Mouse (Mus musculus) adrenal gland, adult (tissue): ENCODE data around the gene Sh3bp4.

ENCODE experiments used
- DNase-seq, 2 experiments: peaks; one replicate each; pipeline ENCODE4 v3.0.0; 2022 to 2023; ENCODE audit warnings: low spot score in 1 of 2; ENCODE audit not compliant: inconsistent age in 2 of 2

Sh3bp4 gene

GRCm38 (mm10) chr1:89092442-89092991 lies 22.3 kb downstream of the Sh3bp4 start:
- peak; percentile 49 to 71 for DNase-seq

GRCm38 (mm10) chr1:89093696-89094095 lies 23.5 kb downstream of the Sh3bp4 start:
- DNase-seq = no peak

DNA sequence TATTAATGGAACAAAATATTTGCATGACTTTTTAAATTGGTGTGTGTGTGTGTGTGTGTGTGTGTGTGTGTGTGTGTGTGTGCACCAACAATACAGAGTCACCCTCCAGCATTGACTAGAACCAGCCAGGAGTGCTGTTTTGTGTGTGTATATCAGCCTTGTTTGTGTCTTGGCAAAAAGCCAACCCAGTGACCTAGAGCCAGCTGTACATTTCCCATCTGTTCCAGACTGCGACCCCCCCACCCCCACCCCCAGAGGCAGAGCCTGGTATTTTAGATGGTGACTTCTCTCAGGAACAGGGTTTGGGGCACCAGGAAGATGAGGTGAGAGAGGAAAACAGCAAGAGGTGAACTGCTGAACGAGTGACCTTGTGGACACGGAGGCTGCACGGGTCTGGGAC lies 24.2 kb downstream of the Sh3bp4 start:
- no peak for DNase-seq

DNA sequence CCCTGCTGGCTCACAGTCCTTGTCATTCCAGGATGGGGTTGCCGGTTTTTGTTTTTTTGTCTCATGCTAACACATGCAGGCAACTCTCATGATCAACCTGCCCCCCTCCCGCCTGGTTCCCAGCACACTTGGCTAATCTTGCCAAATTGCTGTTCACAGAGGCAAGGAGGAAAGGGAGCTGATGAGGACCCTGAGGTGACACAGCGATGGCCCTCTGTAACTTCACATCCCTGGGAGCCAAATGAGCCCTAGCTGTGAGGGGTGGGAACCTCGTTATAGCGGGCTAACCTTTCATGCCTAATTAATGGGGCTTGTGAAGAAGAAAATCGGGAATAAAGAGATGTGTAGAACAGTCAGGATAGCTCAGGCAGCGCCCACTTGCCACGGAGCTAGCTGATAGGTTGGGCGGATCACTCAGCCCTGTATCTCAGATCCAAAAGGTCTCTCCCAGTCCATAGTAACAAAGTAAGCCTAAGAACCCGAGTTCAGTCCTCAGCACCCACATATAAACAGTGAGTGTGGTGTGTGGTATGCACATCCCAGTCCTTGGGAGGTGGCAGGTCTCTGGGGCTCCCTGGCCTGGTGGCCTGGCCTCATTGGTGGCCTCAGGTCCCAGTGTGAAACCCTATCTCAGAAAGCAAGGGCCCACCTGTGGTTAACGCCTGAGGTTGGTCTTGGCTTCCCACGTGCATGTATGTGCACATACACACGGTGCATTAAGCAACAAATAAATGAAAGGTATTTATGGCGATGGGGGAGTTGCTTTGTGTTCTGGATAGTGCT lies 25.6 kb downstream of the Sh3bp4 start:
- DNase-seq = no peak

GRCm38 (mm10) chr1:89102231-89103003 lies 32.2 kb downstream of the Sh3bp4 start:
- DNase-seq = no peak

DNA sequence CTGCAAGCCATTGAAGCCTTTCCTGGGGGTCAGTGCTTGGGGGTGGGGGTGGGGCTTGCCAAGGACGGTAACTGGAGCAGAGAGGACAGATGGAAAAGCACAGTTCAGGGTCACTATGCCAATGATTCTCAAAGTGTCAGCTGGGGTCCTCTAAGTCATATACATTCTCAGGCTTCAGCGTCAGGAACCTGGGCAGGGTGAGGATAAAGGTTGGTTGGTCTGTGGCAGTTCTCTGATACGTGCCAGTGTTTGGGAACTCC lies 32.7 kb downstream of the Sh3bp4 start:
- no peak for DNase-seq

DNA sequence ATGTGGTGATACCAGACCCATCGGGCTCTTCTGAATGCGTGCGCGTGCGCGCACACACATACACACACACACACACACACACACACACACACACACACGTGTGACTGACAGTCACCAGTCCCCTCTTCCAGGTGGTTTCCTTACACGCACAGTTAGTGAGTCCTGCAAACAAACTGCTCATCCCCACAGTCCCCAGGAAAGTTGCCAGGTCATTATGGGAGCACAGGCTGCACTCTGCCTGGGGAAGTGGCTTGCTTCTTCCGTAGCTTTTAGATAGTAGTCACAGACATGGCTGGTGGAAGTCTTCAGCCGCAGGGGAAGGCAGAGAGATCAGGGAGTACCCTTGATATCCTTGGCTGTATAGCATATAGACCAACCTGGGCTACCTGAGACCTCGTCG lies 33.3 kb downstream of the Sh3bp4 start:
- DNase-seq = no peak

GRCm38 (mm10) chr1:89104066-89104765 lies 34.0 kb downstream of the Sh3bp4 start:
- DNase-seq = peak; percentile 38 to 81

DNA sequence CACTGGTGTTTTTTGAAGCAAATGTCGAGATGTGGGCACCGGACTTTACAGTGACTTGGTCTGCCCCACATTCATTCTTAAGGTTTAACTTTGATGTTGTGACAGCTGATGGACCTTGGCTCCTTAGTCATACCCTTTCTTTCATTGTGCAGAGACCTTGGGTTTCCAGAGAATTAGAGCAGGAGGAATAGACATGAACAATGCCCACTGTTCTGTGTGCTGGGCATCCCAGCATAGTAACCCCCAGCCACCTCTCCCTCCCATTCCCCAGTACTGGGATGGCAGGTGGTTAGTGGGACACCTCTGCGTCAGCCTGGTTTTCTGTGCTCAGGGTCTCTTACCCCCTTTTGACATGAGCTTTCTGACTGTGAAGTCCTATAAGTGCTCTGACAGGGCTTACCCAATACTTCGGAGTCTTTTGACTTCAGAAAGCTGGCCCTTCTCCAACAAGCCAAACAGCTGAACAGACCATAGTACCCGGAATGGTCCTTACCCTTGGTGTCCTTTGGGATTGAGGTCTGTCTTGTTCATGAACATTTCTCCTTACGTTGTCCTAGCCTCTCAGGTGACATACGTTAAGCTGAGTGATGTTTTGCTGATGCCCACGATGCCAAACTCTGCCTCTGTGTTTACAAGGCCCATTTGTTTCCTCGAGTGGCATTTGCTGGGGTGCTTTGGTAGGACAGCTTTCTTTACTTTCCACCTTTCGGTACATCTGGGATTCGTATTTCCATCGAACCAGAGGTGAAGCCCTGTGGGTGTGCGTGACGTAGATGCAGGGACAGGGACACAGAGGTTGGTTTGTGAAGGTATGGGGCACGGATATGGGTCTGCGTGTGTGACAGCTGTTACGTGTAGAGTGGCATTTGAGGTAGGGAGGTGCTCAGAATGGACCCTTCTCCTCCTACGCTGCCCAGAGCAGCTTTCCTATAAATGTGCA lies 35.9 kb downstream of the Sh3bp4 start:
- DNase-seq = peak; percentile 50 to 91

DNA sequence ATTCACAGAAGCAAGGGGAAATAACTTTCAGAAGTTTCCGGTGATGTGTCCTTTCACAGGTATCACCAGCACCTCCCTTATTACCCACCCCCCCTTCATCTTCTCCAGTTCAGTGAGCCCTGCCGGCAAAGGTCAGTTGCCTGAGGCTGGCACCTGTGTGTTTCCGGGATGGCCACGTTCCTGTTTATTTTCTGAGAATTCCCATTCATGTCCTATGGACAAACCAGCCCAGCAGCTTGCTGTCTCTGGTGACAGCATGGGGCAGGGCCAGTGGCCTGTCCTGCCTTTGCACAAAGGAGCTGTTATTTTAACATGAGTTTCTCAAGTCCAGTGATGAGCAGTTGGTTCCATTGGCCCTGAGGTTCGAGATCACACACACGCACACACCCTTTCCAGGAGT lies 37.3 kb downstream of the Sh3bp4 start:
- no peak for DNase-seq

- peak; percentile 73 to 80 for DNase-seq
These were observed 38.2 kb downstream of the Sh3bp4 start for GRCm38 (mm10) chr1:89108340-89108896.

- DNase-seq = no peak
These were observed 39.6 kb downstream of the Sh3bp4 start for GRCm38 (mm10) chr1:89109767-89110166.

- no peak for DNase-seq
These were observed 40.7 kb downstream of the Sh3bp4 start for GRCm38 (mm10) chr1:89110767-89111534.

DNA sequence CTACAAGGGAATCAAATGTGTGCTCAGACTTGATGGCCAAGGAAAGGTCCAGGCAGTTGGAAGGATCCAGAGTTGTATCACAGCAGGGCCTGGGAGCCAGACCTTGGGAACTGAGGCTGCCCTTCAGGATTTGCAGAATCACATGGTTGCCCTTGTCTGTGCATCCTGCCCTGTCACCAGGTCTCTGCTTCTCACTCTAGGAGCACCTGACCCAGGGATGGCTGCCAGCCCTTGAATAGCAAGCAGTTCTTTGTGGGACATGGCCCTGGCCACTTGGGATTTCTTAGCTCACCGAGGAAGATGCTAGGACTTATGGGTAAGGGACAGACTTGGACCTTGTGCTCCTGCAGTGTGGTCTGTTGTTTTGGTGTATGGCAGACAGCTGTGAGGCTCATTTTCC lies 42.3 kb downstream of the Sh3bp4 start:
- DNase-seq = peak in 1 of 2 experiments; percentile 70

- DNase-seq = peak in 1 of 2 experiments; percentile 71
These were observed 43.5 kb downstream of the Sh3bp4 start for GRCm38 (mm10) chr1:89113731-89114130.

DNA sequence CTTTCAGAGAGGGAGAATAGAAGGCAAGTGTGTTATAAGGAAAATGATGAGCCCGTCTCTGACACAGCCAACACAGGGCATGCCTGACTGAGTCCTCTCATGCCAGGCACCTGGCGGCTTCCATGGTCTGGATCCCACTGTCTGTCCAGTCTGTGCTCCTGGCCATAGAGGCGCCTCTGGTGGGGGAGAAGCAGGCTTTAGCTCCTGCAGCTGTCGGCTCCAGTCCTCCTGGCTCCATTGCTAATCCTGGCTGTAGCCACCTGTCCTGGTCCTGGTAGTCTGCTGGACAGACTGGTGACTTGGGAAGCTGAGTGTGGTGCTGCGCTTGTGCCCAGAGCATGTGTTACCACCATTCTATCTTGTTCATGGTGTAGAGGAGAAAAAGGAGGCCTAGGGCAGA lies 46.8 kb downstream of the Sh3bp4 start:
- no peak for DNase-seq

DNA sequence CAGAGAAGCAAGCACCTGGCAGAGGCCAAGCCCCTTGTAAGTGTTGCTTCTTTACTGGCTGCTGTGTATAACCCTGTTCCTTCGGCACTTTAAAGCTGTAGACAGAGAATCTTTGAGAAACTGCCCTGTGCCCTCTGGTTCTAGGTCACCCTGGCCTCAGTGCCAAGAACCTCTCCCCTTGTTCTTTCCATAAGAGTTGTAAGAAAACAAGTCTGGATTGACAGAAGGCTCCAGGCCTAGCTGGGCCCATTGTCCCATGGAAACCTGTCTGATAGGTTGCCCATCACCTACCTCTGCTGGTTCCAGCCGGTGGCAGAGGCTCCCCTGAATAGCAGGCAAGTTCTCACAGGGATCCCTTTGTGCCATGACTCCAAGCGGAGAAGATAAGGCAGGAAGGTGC lies 47.9 kb downstream of the Sh3bp4 start:
- DNase-seq = no peak

- DNase-seq = no peak
These were observed 48.6 kb downstream of the Sh3bp4 start for GRCm38 (mm10) chr1:89118836-89119235.

GRCm38 (mm10) chr1:89120290-89120689 lies 50.1 kb downstream of the Sh3bp4 start:
- peak in 1 of 2 experiments; percentile 81 for DNase-seq
